Mouse (Mus musculus): ENCODE measurements around the gene Stkld1.

The Stkld1 gene

DNA sequence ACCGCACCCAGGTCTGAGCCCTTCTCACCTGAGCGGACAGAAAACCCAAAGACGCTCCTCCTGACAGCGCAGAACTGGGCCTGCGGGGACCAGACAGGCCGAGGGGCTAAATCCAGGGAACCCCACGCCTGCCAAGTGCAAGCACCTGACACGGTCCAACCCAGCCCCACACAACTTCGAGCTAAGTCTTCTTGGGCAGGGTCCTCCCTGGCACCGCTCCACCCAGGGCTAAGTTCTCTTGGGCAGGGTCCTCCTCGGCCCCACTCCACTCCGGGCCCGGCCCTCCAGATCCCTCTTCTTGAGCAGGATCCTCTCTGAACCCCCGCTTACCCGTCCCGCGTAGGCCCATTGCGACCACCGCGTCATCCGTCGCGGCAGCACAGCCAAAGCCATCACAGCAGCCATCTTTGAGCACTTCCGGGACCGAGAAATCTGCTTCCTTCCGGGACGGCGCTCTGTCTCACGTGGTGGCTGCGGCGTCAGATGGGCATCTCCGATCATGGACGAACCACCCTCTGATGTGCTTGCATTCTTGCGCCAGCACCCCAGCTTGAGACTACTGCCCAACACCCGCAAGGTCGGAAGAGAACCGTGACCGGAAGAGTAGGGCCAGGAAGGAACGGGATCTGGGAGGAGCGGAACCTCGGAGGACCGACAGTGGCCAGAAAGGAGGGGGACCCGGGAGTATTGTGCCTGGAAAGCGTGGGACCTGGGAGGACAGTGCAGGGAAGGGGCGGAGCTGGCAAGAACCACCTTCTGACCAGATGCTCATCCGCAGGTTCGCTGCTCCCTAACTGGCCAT is 17.7 kb upstream of the Stkld1 start, which contains the start of the genes Surf2 and Surf1:
Gene Surf2, plus strand, starts transcription at position 441 of the 802 bp plus-strand sequence.
Gene Surf1, minus strand, starts transcription at position 604 of the 802 bp plus-strand sequence.
- peak; percentile 74 to 88 for DNase-seq (ENCODE audit: low spot score in 2 of 2)

DNA sequence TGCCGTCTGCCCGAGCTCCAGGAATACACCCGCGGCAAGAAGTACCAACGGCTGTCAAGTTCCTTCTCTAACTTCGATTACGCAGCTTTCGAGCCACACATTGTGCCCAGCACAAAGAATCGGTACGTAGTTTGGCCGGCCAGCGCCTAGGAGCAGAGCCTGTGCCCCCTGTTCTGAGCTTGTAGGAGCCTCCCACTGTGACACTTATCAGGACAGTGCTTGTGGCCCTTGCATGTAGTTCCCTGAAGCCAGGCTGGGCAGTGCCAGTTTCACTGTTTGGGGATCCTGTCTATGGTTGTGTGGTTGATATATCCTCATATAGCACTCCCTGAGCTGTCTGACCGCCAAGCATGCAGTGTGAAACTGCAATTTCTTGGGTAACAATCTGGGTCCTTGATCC is 17.1 kb upstream of the Stkld1 start:
- no peak for DNase-seq (ENCODE audit: low spot score in 2 of 2)

DNA sequence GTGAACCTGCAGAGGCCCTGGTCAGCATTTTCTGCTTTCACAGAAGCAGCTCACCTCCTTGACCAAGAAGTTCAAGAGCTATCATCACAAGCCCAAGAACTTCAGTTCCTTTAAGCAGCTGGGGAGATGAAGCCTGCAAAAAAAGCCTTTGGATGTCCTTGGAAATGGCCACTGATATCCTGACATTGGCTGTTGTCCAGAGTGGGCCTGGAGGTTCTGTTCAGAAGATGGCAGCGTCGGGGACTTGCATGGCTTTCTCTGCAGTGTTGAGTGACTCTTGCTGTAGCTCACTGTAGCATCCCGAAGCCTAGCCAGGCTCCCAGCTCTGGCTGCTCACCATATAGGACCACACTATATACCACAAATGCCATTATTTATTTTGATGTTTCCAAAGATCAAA is 14.2 kb upstream of the Stkld1 start:
- DNase-seq (ENCODE audit: low spot score in 2 of 2), result no peak

DNA sequence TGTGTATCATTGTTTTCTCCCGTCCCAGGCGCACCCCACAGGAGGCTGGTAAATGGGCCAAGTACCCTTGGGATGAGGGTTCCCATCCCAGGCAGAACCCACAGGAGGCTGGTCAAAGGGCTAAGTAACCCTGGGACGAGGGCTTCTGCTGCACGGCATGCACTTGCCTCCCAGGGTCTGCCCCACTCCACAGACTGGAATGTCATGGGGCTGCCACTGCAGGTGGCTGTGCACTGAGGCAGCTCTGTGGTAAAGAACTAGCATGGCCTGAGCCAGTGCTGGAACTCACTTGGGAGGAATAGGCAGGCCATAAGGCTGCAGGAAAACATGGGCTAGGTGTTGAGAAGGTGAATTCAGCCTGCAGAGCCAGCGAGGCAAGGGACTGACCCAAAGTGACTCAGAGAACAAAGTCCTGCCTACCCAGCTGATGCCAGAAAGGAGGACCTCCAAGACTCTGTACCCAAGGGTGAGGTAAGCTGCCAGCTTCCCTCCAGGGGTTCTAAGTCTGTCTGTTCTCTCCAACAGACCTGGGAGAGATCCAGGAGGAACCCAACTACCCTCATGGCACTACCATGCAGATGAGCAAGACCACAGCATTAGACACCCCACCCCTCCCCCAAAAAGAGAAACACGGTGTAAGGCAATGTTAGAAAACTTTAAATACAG is 13.5 kb upstream of the Stkld1 start:
- no peak for DNase-seq (ENCODE audit: low spot score in 2 of 2)

DNA sequence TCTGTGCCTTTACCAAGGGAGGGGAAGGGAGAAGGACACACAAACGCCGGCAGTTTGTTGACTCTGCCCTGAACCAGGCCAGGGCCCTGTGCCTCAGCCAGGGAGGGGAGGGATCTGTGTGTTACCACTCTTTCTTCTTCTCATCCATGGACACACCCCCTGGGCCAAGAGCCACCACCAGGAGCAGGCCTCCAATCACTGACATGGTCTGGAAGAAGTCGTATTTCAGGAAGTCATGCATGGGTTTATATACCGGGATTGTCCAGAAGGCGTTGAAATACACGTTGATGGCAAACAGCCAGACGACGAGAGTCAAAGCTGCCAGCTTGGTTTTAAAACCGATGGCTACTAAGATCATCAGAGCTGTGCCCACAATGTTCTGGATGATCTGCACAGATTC is 12.1 kb upstream of the Stkld1 start:
- DNase-seq (ENCODE audit: low spot score in 2 of 2), result no peak

DNA sequence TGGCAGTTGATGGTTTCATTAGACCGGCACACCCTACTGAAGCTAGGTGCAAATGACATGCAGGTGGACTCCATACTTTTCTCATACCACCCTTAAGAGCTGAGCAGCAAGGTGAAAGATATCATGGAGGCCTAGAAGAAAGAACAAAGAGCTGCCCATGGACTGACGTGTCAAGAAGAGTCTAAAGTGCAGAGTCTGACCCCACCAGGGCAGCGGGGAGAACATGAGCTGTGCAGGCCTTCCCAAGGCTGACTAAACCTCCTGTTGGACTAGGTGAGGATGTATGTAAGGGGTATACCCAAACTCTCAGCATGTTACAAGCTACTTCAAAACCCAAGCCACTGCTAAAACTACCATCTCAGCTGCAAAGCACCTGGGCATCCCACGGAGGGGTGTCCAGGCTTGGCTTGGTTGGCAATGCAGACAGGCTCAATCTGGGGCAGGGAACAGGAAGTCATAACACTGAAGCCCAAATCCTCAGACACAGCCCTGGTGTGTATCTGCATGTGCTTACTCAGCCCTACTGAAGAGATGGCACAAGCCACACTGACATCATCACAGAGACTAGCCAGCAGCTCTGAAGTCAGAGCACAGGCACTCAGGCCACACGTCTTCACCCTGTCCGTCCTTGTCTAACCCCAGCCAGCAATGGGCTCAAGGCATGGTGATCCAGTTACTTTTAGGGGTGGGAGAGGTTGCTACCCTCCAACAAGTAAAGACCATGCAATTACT is 5.9 kb upstream of the Stkld1 start:
- no peak for DNase-seq (ENCODE audit: low spot score in 2 of 2)

- DNase-seq (ENCODE audit: low spot score in 2 of 2), result peak in 1 of 2 experiments; percentile 85
Observed at GRCm38 (mm10) chr2:26930390-26930789, 3.5 kb upstream of the Stkld1 start.

DNA sequence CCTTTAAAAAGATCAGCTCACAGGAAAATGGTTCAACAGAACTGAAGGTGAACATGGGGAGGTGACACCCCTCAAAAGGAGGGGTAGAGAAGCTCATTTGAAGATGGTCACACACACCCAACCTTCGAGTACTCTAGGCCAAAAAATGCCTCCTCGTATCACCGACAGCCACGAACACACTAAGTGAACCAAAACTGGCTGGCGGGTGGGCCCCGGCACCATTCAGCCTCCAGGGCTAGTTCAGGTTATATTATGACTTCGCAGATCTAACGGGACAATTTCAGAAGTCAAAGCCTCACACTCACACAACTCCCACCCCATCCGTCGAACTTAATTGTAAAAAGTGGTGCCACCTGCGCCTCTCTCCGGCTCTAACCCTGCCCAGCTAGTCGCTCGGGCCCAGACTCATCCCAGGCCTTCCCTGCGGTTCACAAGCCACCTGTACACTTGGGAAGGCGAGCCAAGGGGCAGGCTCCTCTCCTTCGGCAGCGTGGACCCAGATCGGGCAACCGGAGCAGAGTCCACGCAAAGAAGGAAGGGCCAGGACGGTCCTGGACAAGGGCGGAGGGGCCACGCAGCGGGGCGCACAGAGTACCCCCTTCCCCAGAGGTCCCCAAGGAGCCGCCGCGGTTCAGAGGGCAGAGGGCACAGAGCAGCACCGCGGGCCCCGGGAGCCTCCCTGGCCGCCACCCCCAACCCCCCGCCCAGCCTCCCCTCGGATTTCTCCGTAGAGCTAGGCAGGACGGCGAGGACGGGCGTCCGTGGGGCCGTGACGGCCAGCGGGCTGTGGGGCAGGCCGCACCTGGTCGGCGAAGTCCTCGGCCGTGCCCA is 1.2 kb upstream of the Stkld1 start:
- no peak for DNase-seq (ENCODE audit: low spot score in 2 of 2)

- DNase-seq (ENCODE audit: low spot score in 2 of 2), result no peak
Observed at GRCm38 (mm10) chr2:26935286-26935685, 1.4 kb downstream of the Stkld1 start.

DNA sequence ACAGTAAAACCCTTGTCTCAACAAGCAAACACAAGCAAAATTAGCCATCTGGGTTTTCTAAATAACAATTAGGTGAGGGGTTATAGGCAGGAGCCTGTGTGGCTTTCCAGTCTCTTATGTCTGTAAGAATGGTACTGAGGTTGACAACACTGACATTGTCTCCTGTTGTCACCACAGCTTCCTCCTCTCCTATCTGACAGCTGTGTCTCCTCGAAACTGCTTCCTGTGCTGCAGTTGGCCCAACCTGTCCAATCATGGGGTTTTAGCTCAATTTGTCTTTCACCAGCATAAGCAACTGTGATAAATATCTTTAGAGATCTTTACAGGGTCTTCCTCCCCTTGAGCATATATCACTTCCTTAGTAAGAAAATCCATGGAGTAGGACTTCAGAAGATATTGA is 2.6 kb downstream of the Stkld1 start:
- no peak for DNase-seq (ENCODE audit: low spot score in 2 of 2)

GRCm38 (mm10) chr2:26941539-26941938 is 7.7 kb downstream of the Stkld1 start:
- DNase-seq (ENCODE audit: low spot score in 2 of 2), result no peak

- no peak for DNase-seq (ENCODE audit: low spot score in 2 of 2)
Observed at GRCm38 (mm10) chr2:26943253-26943652, 9.4 kb downstream of the Stkld1 start.

GRCm38 (mm10) chr2:26950411-26950810 is 16.6 kb downstream of the Stkld1 start:
- DNase-seq (ENCODE audit: low spot score in 2 of 2), result no peak

DNA sequence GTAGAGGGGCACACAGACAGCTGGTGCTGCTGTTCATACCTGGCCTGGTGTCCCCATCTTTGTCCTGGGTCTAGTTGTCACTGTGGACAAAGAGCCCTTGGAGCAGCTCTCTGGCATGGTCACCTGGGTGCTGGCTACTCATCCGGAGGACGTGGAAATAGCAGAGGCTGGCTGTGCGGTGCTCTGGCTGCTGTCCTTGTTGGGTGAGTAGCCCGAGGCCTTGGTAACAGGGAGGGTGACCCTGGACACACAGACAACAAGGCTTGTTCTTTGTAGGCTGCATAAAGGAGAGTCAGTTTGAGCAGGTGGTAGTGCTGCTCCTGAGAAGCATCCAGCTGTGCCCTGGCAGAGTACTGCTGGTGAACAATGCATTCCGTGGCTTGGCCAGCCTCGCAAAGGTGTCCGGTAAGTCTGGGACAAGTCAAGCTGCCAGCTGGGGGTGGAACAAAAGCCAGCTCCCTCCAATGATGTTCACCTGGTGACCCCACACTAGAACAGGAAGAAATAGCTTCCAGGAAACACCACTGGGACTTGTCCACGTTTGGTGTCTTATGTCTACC is 17.6 kb downstream of the Stkld1 start:
- no peak for DNase-seq (ENCODE audit: low spot score in 2 of 2)

GRCm38 (mm10) chr2:26952193-26952592 is 18.3 kb downstream of the Stkld1 start:
- no peak for DNase-seq (ENCODE audit: low spot score in 2 of 2)

DNA sequence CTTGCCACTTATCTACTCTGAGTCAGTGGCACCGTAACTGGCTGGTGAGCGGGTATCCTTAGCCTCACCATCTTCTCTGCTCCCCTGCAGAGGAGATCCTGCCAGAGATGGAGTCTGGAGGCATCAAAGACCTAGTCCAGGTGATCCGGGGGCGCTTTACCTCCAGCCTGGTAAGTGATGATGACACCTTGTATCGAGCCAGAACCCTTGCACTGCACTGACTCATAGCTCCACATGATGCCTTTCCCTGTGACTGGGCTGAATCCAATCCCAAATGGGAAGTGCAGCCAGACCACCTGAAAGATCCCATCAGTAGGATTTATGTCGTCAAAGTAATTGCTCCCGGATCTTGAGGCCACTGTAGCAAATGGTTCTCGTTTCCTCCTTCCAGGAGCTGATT is 19.0 kb downstream of the Stkld1 start:
- DNase-seq (ENCODE audit: low spot score in 2 of 2), result no peak

DNA sequence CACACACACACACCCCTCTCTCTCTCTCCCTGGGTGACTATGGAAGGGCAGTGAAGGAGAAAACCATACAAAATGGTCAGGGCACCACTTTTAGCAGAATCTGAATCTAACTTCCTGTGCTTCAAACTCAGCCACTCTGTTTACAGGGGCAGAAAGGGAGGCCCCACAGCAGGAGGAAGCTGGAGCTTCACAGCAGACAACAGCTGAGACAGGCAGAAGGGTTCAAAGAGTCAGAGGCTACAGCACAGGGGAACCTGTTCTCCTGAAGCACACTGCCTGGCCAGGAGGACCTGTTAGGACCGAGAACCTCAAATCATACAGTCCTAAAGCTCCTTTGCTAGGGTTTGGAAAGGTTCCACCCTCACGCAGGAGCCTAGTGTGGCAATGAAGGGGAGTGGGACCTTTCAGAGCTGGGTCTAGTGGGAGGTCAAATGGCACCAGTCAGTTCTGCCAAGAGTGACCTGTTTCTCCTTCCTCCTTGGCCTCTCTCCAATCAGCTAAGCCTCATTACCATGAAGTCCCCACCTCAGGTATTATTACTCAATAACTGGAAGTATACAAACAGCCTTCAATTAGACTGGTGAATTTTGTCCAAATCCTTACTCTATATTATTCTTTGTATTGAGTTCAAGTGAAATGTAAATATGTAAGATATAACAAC is 21.0 kb downstream of the Stkld1 start:
- DNase-seq (ENCODE audit: low spot score in 2 of 2), result no peak

- DNase-seq (ENCODE audit: low spot score in 2 of 2), result no peak
Observed at GRCm38 (mm10) chr2:26956811-26957487, 23.1 kb downstream of the Stkld1 start.

DNA sequence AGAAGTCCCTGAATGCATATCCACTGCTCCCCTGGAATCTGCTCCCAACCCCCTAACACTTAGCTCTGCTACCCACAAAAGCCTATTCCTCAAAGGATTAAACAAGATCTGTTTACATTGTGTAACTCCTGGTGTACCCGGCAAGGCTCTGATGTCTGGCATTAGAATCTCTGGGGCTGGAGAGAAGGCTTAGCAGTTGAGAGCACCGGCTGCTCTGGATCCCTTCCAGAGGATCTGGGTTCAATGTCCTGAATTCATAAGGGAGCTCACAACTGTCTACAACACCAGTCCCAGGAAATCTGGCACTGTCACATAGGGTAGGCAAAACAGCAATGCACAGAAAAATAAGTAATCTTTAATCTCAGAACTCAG is 23.6 kb downstream of the Stkld1 start:
- DNase-seq (ENCODE audit: low spot score in 2 of 2), result no peak

GRCm38 (mm10) chr2:26960756-26961155 is 26.9 kb downstream of the Stkld1 start:
- DNase-seq (ENCODE audit: low spot score in 2 of 2), result no peak
